Mouse (Mus musculus) myocyte (in vitro differentiated cells): ENCODE results near the gene Brd2. TPM values are rescaled to one million over a fixed set of nuclear protein-coding genes. Genes with fewer than 3 reads are reported as not detected.
A peak's percentile ranks its signal among the peaks of the same experiment; 100 is the strongest.

Experiments
- H3K27me3 ChIP-seq: one replicate; pipeline ENCODE4 v1.6.1; 2011; ENCODE audit not compliant: control insufficient read depth, insufficient read depth, insufficient read length
- H3K36me3 ChIP-seq: one replicate; pipeline ENCODE4 v1.6.1; 2011; ENCODE audit not compliant: control insufficient read depth, insufficient read depth
- H3K4me2 ChIP-seq: one replicate; pipeline ENCODE4 v1.6.1; 2011; ENCODE audit warnings: low read depth, control low read depth
- H3K4me3 ChIP-seq: one replicate; pipeline ENCODE4 v1.5.1; 2011; ENCODE audit warnings: mild to moderate bottlenecking, control low read depth, moderate library complexity
- H3K79me2 ChIP-seq: one replicate; pipeline ENCODE4 v1.6.1; 2011; ENCODE audit not compliant: control insufficient read depth, insufficient read depth
- H3ac ChIP-seq: one replicate; pipeline ENCODE4 v1.6.1; 2011; ENCODE audit not compliant: control insufficient read depth, insufficient read length
- CEBPB ChIP-seq: IDR thresholded peaks from 2 replicates; pipeline ENCODE4 v1.6.1; 2011; ENCODE audit warnings: mild to moderate bottlenecking, moderate library complexity; ENCODE audit not compliant: poor library complexity, insufficient read depth, severe bottlenecking
- E2F4 ChIP-seq: IDR thresholded peaks from one replicate; pipeline ENCODE4 v1.6.1; 2011; ENCODE audit warnings: mild to moderate bottlenecking, control low read depth, moderate library complexity; ENCODE audit not compliant: insufficient read depth
- MAX ChIP-seq: IDR thresholded peaks from one replicate; pipeline ENCODE4 v1.6.1; 2011; ENCODE audit warnings: low read depth, mild to moderate bottlenecking, control low read depth
- MYOD1 ChIP-seq, 3 experiments: IDR thresholded peaks; one replicate each; pipeline ENCODE4 v1.6.1; 2011; ENCODE audit warnings: control low read depth in 2 of 3, low read depth in 2 of 3, mild to moderate bottlenecking in 2 of 3, moderate library complexity in 1 of 3; ENCODE audit not compliant: insufficient read length in 2 of 3, control insufficient read depth in 1 of 3
- MYOG ChIP-seq, 3 experiments: IDR thresholded peaks; one replicate each; pipeline ENCODE4 v1.6.1; 2011; ENCODE audit warnings: control low read depth in 2 of 3, low read depth in 2 of 3, mild to moderate bottlenecking in 2 of 3; ENCODE audit not compliant: insufficient read length in 2 of 3, control insufficient read depth in 1 of 3, insufficient read depth in 1 of 3
- POLR2A ChIP-seq: IDR thresholded peaks from one replicate; pipeline ENCODE4 v1.6.1; 2011; ENCODE audit warnings: low read depth, mild to moderate bottlenecking, control low read depth, moderate library complexity; ENCODE audit not compliant: insufficient read length
- POLR2AphosphoS2 ChIP-seq: IDR thresholded peaks from one replicate; pipeline ENCODE4 v1.6.1; 2011; ENCODE audit warnings: low read depth, control low read depth; ENCODE audit not compliant: insufficient read length
- REST ChIP-seq: IDR thresholded peaks from one replicate; pipeline ENCODE4 v1.6.1; 2011; ENCODE audit warnings: mild to moderate bottlenecking, control low read depth, moderate library complexity; ENCODE audit not compliant: insufficient read depth, insufficient read length
- SRF ChIP-seq: IDR thresholded peaks from one replicate; pipeline ENCODE4 v1.6.1; 2011; ENCODE audit warnings: low read depth; ENCODE audit not compliant: control insufficient read depth, insufficient read length
- TCF12 ChIP-seq: IDR thresholded peaks from one replicate; pipeline ENCODE4 v1.6.1; 2011; ENCODE audit warnings: mild to moderate bottlenecking, control low read depth; ENCODE audit not compliant: poor library complexity, insufficient read depth, severe bottlenecking
- TCF3 ChIP-seq: IDR thresholded peaks from one replicate; pipeline ENCODE4 v1.6.1; 2011; ENCODE audit warnings: low read depth, control low read depth; ENCODE audit not compliant: insufficient read length
- USF1 ChIP-seq: IDR thresholded peaks from one replicate; pipeline ENCODE4 v1.6.1; 2011; ENCODE audit warnings: low read depth, mild to moderate bottlenecking, control low read depth, moderate library complexity
- polyA plus RNA-seq: library from polyadenylated mRNA; unstranded; fragments of >200 nt; fragmentation: generic; extraction: Trizol; gene quantifications from one replicate; pipeline ENCODE4 v1.2.1, GENCODE M21; 2012; ENCODE audit warnings: missing spikeins

The Brd2 gene
- polyA plus RNA-seq, 1 experiment = 90.1 TPM

GRCm38 (mm10) chr17:34110309-34110708 lies 12.1 kb downstream of the Brd2 start:
- peaks cover 12% of the 10 kb centered on the region for H3K79me2 ChIP-seq
- no peak overlapping the region for H3K4me2 ChIP-seq
- H3K27me3 ChIP-seq = no peaks in the 10 kb centered on the region
- peaks cover 42% of the 10 kb centered on the region for H3K36me3 ChIP-seq
- H3ac ChIP-seq = no peak overlapping the region
- TF ChIP-seq CEBPB = no peak
- TF ChIP-seq E2F4 = no peak
- no peak for TF ChIP-seq POLR2A
- H3K4me3 ChIP-seq = no peak overlapping the region

GRCm38 (mm10) chr17:34109806-34110195 lies 12.6 kb downstream of the Brd2 start:
- H3K4me2 ChIP-seq = no peak overlapping the region
- H3K79me2 ChIP-seq = peaks cover 7% of the 10 kb centered on the region
- H3K4me3 ChIP-seq = no peak overlapping the region
- TF ChIP-seq POLR2AphosphoS2 (peak; percentile 19), POLR2A (no peak)
- H3K27me3 ChIP-seq = no peaks in the 10 kb centered on the region
- peaks cover 37% of the 10 kb centered on the region for H3K36me3 ChIP-seq
- H3ac ChIP-seq = no peak overlapping the region

GRCm38 (mm10) chr17:34109038-34109805 lies 13.2 kb downstream of the Brd2 start:
- Histone ChIP-seq H3K27me3 (no peaks in the 10 kb centered on the region), H3K36me3 (peaks cover 31% of the 10 kb centered on the region), H3ac (no peak overlapping the region), H3K79me2 (peaks cover 1% of the 10 kb centered on the region), H3K4me2 (no peak overlapping the region), H3K4me3 (no peak overlapping the region)
- TF ChIP-seq MYOD1 (IDR thresholded peaks at IDR 0.05; ENCODE audit: control insufficient read depth in 1 of 3, insufficient read length in 2 of 3, low read depth in 2 of 3) (no peak), TCF12 (no peak), CEBPB (no peak), POLR2AphosphoS2 (peak; percentile 65), SRF (no peak), E2F4 (no peak), TCF3 (no peak)

- peaks cover 23% of the 10 kb centered on the region for H3K36me3 ChIP-seq
- TF ChIP-seq POLR2AphosphoS2 = no peak
- TF ChIP-seq MAX = no peak
- TF ChIP-seq SRF = no peak
- TF ChIP-seq TCF3 = no peak
- no peak for TF ChIP-seq POLR2A
- TF ChIP-seq USF1 = no peak
- no peak for TF ChIP-seq CEBPB
- TF ChIP-seq MYOD1 (IDR thresholded peaks at IDR 0.05; ENCODE audit: control insufficient read depth in 1 of 3, insufficient read length in 2 of 3, low read depth in 2 of 3) = no peak
- no peak for TF ChIP-seq E2F4
- no peak for TF ChIP-seq REST
- no peak for TF ChIP-seq TCF12
- TF ChIP-seq MYOG (IDR thresholded peaks at IDR 0.05; ENCODE audit: control insufficient read depth in 1 of 3, insufficient read depth in 1 of 3, insufficient read length in 2 of 3, low read depth in 2 of 3) = no peak
- no peaks in the 10 kb centered on the region for H3K27me3 ChIP-seq
- no peak overlapping the region for H3K4me2 ChIP-seq
- no peak overlapping the region for H3ac ChIP-seq
- no peaks in the 10 kb centered on the region for H3K79me2 ChIP-seq
- H3K4me3 ChIP-seq = no peak overlapping the region
These were observed 14.0 kb downstream of the Brd2 start for GRCm38 (mm10) chr17:34108460-34108859.

- no peaks in the 10 kb centered on the region for H3K27me3 ChIP-seq
- H3K79me2 ChIP-seq = no peaks in the 10 kb centered on the region
These were observed 15.1 kb downstream of the Brd2 start for GRCm38 (mm10) chr17:34107109-34107867.

GRCm38 (mm10) chr17:34106555-34106954 lies 15.9 kb downstream of the Brd2 start:
- no peak for TF ChIP-seq USF1
- no peak for TF ChIP-seq TCF3
- no peak for TF ChIP-seq SRF
- TF ChIP-seq E2F4 = no peak
- TF ChIP-seq TCF12 = no peak
- peaks cover 6% of the 10 kb centered on the region for H3K36me3 ChIP-seq
- no peak overlapping the region for H3K4me3 ChIP-seq
- H3K27me3 ChIP-seq = no peaks in the 10 kb centered on the region
- H3ac ChIP-seq = no peak overlapping the region
- no peaks in the 10 kb centered on the region for H3K79me2 ChIP-seq
- H3K4me2 ChIP-seq = no peak overlapping the region

More at GRCm38 (mm10) chr17:34107109-34107867, 15.1 kb downstream of the Brd2 start:
- no peak overlapping the region for H3K4me3 ChIP-seq
- peak; percentile 68 for TF ChIP-seq POLR2AphosphoS2
- TF ChIP-seq POLR2A = no peak
- peaks cover 13% of the 10 kb centered on the region for H3K36me3 ChIP-seq
- no peak overlapping the region for H3ac ChIP-seq
- H3K4me2 ChIP-seq = no peak overlapping the region
